Comparison of ENCODE assay signal across 12 mouse cellular contexts in genomic region chr8:72261872-72262271, GRCm38 (mm10). TPM values are rescaled to one million over a fixed set of nuclear protein-coding genes. Genes with fewer than 3 reads are reported as not detected.
DNase-seq lines count a peak whose midpoint lies in the region; ATAC-seq and TF ChIP-seq lines count a peak whose summit lies in the region.
"Had no signal": no experiment of that assay in that cellular context is flagged by ENCODE, and none has a peak within 500 bp of the region (broad histone marks: within the 10 kb centered on the region; RNA-seq: fewer than 3 reads in every experiment).

No protein-coding gene starts in this region.

- ATAC-seq in kidney, embryonic 14.5 days (ENCODE audit: low FRiP score, low TSS enrichment) = no peak

- no peaks in the 10 kb centered on the region for H3K36me3 ChIP-seq in kidney, embryonic 14.5 days (ENCODE audit: control insufficient read depth, insufficient read depth, low read length)
- no peaks in the 10 kb centered on the region for H3K36me3 ChIP-seq in MEL (ENCODE audit: control insufficient read depth in 1 of 2, insufficient read depth in 2 of 2, low read length in 2 of 2)

- H3K4me3 ChIP-seq in kidney, embryonic 14.5 days (ENCODE audit: low read length) = no peak overlapping the region
- H3K4me3 ChIP-seq in MEL (ENCODE audit: control insufficient read depth in 1 of 2, insufficient read depth in 1 of 2, low read depth in 2 of 2, low read length in 2 of 2) = no peak overlapping the region
- H3K4me3 ChIP-seq: embryonic facial prominence, embryonic 13.5 days; hindbrain, embryonic 13.5 days had no signal

- no peak overlapping the region for H3K9ac ChIP-seq in kidney, embryonic 14.5 days (ENCODE audit: low read depth, low read length)
- no peak overlapping the region for H3K9ac ChIP-seq in MEL (ENCODE audit: control insufficient read depth, low read depth, low read length, poor library complexity, severe bottlenecking)
- H3K9ac ChIP-seq: embryonic facial prominence, embryonic 13.5 days; hindbrain, embryonic 13.5 days had no signal

- 49% methylated on average over 5 of the region's 5 CpGs for WGBS in kidney, embryonic 14.5 days

- TF ChIP-seq POLR2A in MEL (IDR thresholded peaks at IDR 0.05; ENCODE audit: control insufficient read depth in 1 of 2, insufficient read depth in 1 of 2, low read depth in 1 of 2, low read length in 2 of 2, poor library complexity in 1 of 2) = no peak

- peak in 2 of 3 experiments; percentile 8 to 14; a peak in 1 of 6 replicates for TF ChIP-seq CTCF in MEL (IDR thresholded peaks at IDR 0.05 in 2 of 3, conservative IDR thresholded peaks at IDR 0.05 in 1 of 3; ENCODE audit: control insufficient read depth in 1 of 3, insufficient read depth in 1 of 3, low read depth in 2 of 3, low read length in 3 of 3, poor library complexity in 1 of 3, severe bottlenecking in 1 of 3)

- no peaks in the 10 kb centered on the region for H3K9me3 ChIP-seq in kidney, embryonic 14.5 days (ENCODE audit: control insufficient read depth, low read length)
- no peaks in the 10 kb centered on the region for H3K9me3 ChIP-seq in MEL (replicated peaks; ENCODE audit: insufficient read depth, low read length)
- H3K9me3 ChIP-seq: embryonic facial prominence, embryonic 13.5 days; hindbrain, embryonic 13.5 days had no signal

- H3K27ac ChIP-seq in kidney, embryonic 14.5 days (ENCODE audit: low read depth, low read length) = no peak overlapping the region
- H3K27ac ChIP-seq in MEL (ENCODE audit: control insufficient read depth, low read depth, low read length) = no peak overlapping the region
- H3K27ac ChIP-seq: embryonic facial prominence, embryonic 13.5 days; hindbrain, embryonic 13.5 days had no signal

- peak; percentile 24 for TF ChIP-seq RAD21 in MEL (IDR thresholded peaks at IDR 0.05; ENCODE audit: low read depth, low read length)

- peaks cover 3% of the 10 kb centered on the region; the same call in 1 of the 2 replicates for H3K4me1 ChIP-seq in kidney, embryonic 14.5 days (ENCODE audit: control insufficient read depth, insufficient read depth, low read length)
- no peaks in the 10 kb centered on the region for H3K4me1 ChIP-seq in MEL (ENCODE audit: control insufficient read depth in 1 of 2, insufficient read depth in 2 of 2, low read length in 2 of 2)
- H3K4me1 ChIP-seq: hindbrain, embryonic 13.5 days had no signal

- no peak for TF ChIP-seq EP300 in MEL (IDR thresholded peaks at IDR 0.05; ENCODE audit: low read depth in 1 of 2, low read length in 2 of 2)

- DNase-seq in cerebellum, postnatal 10 days = peak; percentile 32 to 35
- DNase-seq in cerebellum, adult 18-20 months = no peak
- DNase-seq in kidney, adult 9 months = peak; percentile 31
- no peak for DNase-seq in MEL (ENCODE audit: low read depth, low spot score)
- DNase-seq in kidney, postnatal 4 days = peak; percentile 37 to 58
- no peak for DNase-seq in urinary bladder, postnatal 4 days (ENCODE audit: low spot score in 2 of 2)
- no peak for DNase-seq in frontal cortex, adult 2 months (ENCODE audit: extremely low spot score in 1 of 2, low spot score in 1 of 2)

- H3K27me3 ChIP-seq in kidney, embryonic 14.5 days (ENCODE audit: control insufficient read depth, insufficient read depth, low read length) = no peaks in the 10 kb centered on the region
- no peaks in the 10 kb centered on the region for H3K27me3 ChIP-seq in MEL (ENCODE audit: control insufficient read depth in 1 of 2, insufficient read depth in 2 of 2, low read length in 2 of 2)
- H3K27me3 ChIP-seq: embryonic facial prominence, embryonic 13.5 days; hindbrain, embryonic 13.5 days had no signal

- H3K79me2 ChIP-seq in MEL (ENCODE audit: control insufficient read depth, insufficient read depth, low read length, poor library complexity) = no peaks in the 10 kb centered on the region

- H3K4me2 ChIP-seq in kidney, embryonic 14.5 days (replicated peaks; ENCODE audit: low read depth, low read length) = no peak overlapping the region
- H3K4me2 ChIP-seq: embryonic facial prominence, embryonic 13.5 days; hindbrain, embryonic 13.5 days had no signal

TF ChIP-seq in MEL, 35 proteins besides CTCF, POLR2A, EP300 and RAD21:
- TF ChIP-seq ELF1 (IDR thresholded peaks at IDR 0.05; ENCODE audit: low read depth, low read length) (no peak), CHD2 (IDR thresholded peaks at IDR 0.05; ENCODE audit: low read length) (no peak), NELFE (IDR thresholded peaks at IDR 0.05; ENCODE audit: low read depth, low read length) (no peak), USF2 (IDR thresholded peaks at IDR 0.05; ENCODE audit: borderline replicate concordance in 1 of 2, insufficient read depth in 1 of 2, low read depth in 1 of 2, low read length in 2 of 2) (no peak), BHLHE40 (IDR thresholded peaks at IDR 0.05; ENCODE audit: borderline replicate concordance, low read depth, low read length) (no peak), CHD1 (IDR thresholded peaks at IDR 0.05; ENCODE audit: low read depth, low read length) (no peak), SMC3 (IDR thresholded peaks at IDR 0.05; ENCODE audit: low read depth, low read length) (peak; percentile 41)

RNA-seq across cellular contexts. Expression of gene Ap1m1, which starts 22.1 kb away (rescaled TPM):
- polyA plus RNA-seq in kidney, embryonic 14.5 days (2014; fragmentation: Nextera tagmentation; extraction: Ambion mirVana) = 110 and 125 TPM in 2 replicates
- 45.7 and 47.4 TPM in 2 replicates for total RNA-seq in MEL (2012; rRNA removed)
- polyA plus RNA-seq in MEL (2012; ENCODE audit: insufficient read depth in 1 of 2, insufficient read length in 2 of 2, low read depth in 1 of 2, low replicate concordance in 2 of 2, missing spikeins in 1 of 2) = 100 to 1,000 TPM in 1 of 2 experiments, not detected in 1; 117 TPM
- polyA plus RNA-seq in frontal cortex, adult 2 months (2012; rRNA removed) = 111 and 115 TPM in 2 replicates

RNA-seq across cellular contexts. Expression of gene Fam32a, which starts 42.3 kb away (rescaled TPM):
- 61.3 and 68.8 TPM in 2 replicates for polyA plus RNA-seq in kidney, embryonic 14.5 days (2014; fragmentation: Nextera tagmentation; extraction: Ambion mirVana)
- 42.2 and 45.5 TPM in 2 replicates for total RNA-seq in MEL (2012; rRNA removed)
- polyA plus RNA-seq in MEL (2012; ENCODE audit: insufficient read depth in 1 of 2, insufficient read length in 2 of 2, low read depth in 1 of 2, low replicate concordance in 2 of 2, missing spikeins in 1 of 2) = 10 to 100 TPM in 1 of 2 experiments, not detected in 1; 45.9 TPM
- 77.5 and 79.3 TPM in 2 replicates for polyA plus RNA-seq in frontal cortex, adult 2 months (2012; rRNA removed)

RNA-seq across cellular contexts. Expression of gene Gm10282, which starts 43.2 kb away (rescaled TPM):
- polyA plus RNA-seq in kidney, embryonic 14.5 days (2014; fragmentation: Nextera tagmentation; extraction: Ambion mirVana) = 32.7 and 38.4 TPM in 2 replicates
- total RNA-seq in MEL (2012; rRNA removed) = 11.4 and 11.7 TPM in 2 replicates
- 100 to 1,000 TPM in 1 of 2 experiments, not detected in 1; 133 TPM for polyA plus RNA-seq in MEL (2012; ENCODE audit: insufficient read depth in 1 of 2, insufficient read length in 2 of 2, low read depth in 1 of 2, low replicate concordance in 2 of 2, missing spikeins in 1 of 2)
- 3.7 and 6.4 TPM in 2 replicates for polyA plus RNA-seq in frontal cortex, adult 2 months (2012; rRNA removed)

RNA-seq across cellular contexts. Expression of gene Gm11034, which starts 48.4 kb away (rescaled TPM):
- not detected in 2 replicates for polyA plus RNA-seq in kidney, embryonic 14.5 days (2014; fragmentation: Nextera tagmentation; extraction: Ambion mirVana)
- not detected in 2 replicates for total RNA-seq in MEL (2012; rRNA removed)
- polyA plus RNA-seq in MEL (2012; ENCODE audit: insufficient read depth in 1 of 2, insufficient read length in 2 of 2, low read depth in 1 of 2, low replicate concordance in 2 of 2, missing spikeins in 1 of 2) = not detected
- not detected in 2 replicates for polyA plus RNA-seq in frontal cortex, adult 2 months (2012; rRNA removed)
- total RNA-seq: left cerebral cortex, adult 8-10 months; neutrophil, adult 5-6 weeks had no signal
- polyA plus RNA-seq: embryonic facial prominence, embryonic 13.5 days; hindbrain, embryonic 13.5 days had no signal

RNA-seq across cellular contexts. Expression of gene Cib3, which starts 49.2 kb away (rescaled TPM):
- not detected in 2 replicates for polyA plus RNA-seq in kidney, embryonic 14.5 days (2014; fragmentation: Nextera tagmentation; extraction: Ambion mirVana)
- total RNA-seq in MEL (2012; rRNA removed) = not detected in 2 replicates
- not detected for polyA plus RNA-seq in MEL (2012; ENCODE audit: insufficient read depth in 1 of 2, insufficient read length in 2 of 2, low read depth in 1 of 2, low replicate concordance in 2 of 2, missing spikeins in 1 of 2)
- 0.06 and 0.21 TPM in 2 replicates for polyA plus RNA-seq in frontal cortex, adult 2 months (2012; rRNA removed)
- total RNA-seq: left cerebral cortex, adult 8-10 months had no signal
- polyA plus RNA-seq: embryonic facial prominence, embryonic 13.5 days; hindbrain, embryonic 13.5 days had no signal

Comparison
In these comparisons a context has a peak if more than half of its experiments do, and no peak if none do; other contexts are left out.
1. DNase-seq: peak in cerebellum, postnatal 10 days (2 of 2), kidney, adult 9 months (single experiment) and kidney, postnatal 4 days (2 of 2); none in cerebellum, adult 18-20 months (0 of 2), MEL (single experiment), urinary bladder, postnatal 4 days (0 of 2) and frontal cortex, adult 2 months (0 of 2).